Mouse (Mus musculus) brain, adult 2 months (tissue): ENCODE measurements around the gene Sh2d4b.
A peak's percentile ranks its signal among the peaks of the same experiment; 100 is the strongest.

Experiments
- DNase-seq: peaks from one replicate; pipeline ENCODE4 v3.0.0; 2011; ENCODE audit warnings: low read depth, low spot score

The Sh2d4b gene

GRCm38 (mm10) chr14:40893196-40893595 lies at the start of gene Sh2d4b:
Gene Sh2d4b, minus strand, starts transcription at chr14:40893266.
- no peak for DNase-seq

- DNase-seq: no peak
Observed at GRCm38 (mm10) chr14:40942429-40942828, 49.4 kb upstream of the Sh2d4b start.

- no peak for DNase-seq
Observed at GRCm38 (mm10) chr14:40938380-40938987, 45.4 kb upstream of the Sh2d4b start.

GRCm38 (mm10) chr14:40937052-40937451 lies 44.0 kb upstream of the Sh2d4b start:
- peak; percentile 46 for DNase-seq

- no peak for DNase-seq
Observed at GRCm38 (mm10) chr14:40935481-40935880, 42.4 kb upstream of the Sh2d4b start.

- DNase-seq: no peak
Observed at GRCm38 (mm10) chr14:40935054-40935453, 42.0 kb upstream of the Sh2d4b start.

GRCm38 (mm10) chr14:40933328-40933727 lies 40.3 kb upstream of the Sh2d4b start:
- DNase-seq: peak; percentile 48

GRCm38 (mm10) chr14:40932225-40932624 lies 39.2 kb upstream of the Sh2d4b start:
- DNase-seq: no peak

- no peak for DNase-seq
Observed at GRCm38 (mm10) chr14:40931115-40931829, 38.2 kb upstream of the Sh2d4b start.

GRCm38 (mm10) chr14:40929943-40930342 lies 36.9 kb upstream of the Sh2d4b start:
- DNase-seq: no peak

GRCm38 (mm10) chr14:40928897-40929296 lies 35.8 kb upstream of the Sh2d4b start:
- DNase-seq: no peak

- DNase-seq: no peak
Observed at GRCm38 (mm10) chr14:40927041-40927440, 34.0 kb upstream of the Sh2d4b start.

- DNase-seq: peak; percentile 50
Observed at GRCm38 (mm10) chr14:40924378-40925113, 31.5 kb upstream of the Sh2d4b start.

- no peak for DNase-seq
Observed at GRCm38 (mm10) chr14:40921241-40921640, 28.2 kb upstream of the Sh2d4b start.

GRCm38 (mm10) chr14:40919521-40919920 lies 26.5 kb upstream of the Sh2d4b start:
- no peak for DNase-seq

GRCm38 (mm10) chr14:40918477-40918876 lies 25.4 kb upstream of the Sh2d4b start:
- DNase-seq: no peak

- peak; percentile 89 for DNase-seq
Observed at GRCm38 (mm10) chr14:40917632-40918031, 24.6 kb upstream of the Sh2d4b start.

GRCm38 (mm10) chr14:40916667-40917066 lies 23.6 kb upstream of the Sh2d4b start:
- DNase-seq: no peak

- no peak for DNase-seq
Observed at GRCm38 (mm10) chr14:40915838-40916237, 22.8 kb upstream of the Sh2d4b start.

GRCm38 (mm10) chr14:40914701-40915100 lies 21.6 kb upstream of the Sh2d4b start:
- DNase-seq: no peak

- no peak for DNase-seq
Observed at GRCm38 (mm10) chr14:40913709-40914108, 20.6 kb upstream of the Sh2d4b start.

- DNase-seq: peak; percentile 33
Observed at GRCm38 (mm10) chr14:40911529-40911928, 18.5 kb upstream of the Sh2d4b start.

GRCm38 (mm10) chr14:40908763-40909162 lies 15.7 kb upstream of the Sh2d4b start:
- DNase-seq: no peak
